Mouse (Mus musculus): ENCODE measurements around the gene Zfp385c.

DNA sequence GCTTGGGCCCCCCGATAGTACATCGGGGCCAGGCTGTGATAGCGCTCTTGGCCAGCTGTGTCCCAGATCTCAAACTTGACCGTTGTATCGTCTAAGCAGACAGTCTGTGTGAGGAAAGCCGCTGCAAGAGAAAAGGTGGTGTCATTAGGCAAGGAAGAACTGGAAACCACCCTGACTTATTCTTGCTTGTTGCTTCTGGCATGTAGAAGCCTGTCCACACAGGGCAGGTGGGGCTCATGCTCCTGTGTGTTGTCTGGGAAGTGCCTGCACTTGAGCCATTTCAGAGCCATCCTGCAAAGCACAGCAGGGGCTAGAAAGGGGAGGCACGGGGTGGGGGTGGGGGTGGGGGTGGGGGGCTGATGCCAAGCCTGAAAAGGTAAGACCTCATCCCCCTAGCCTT lies 26.2 kb upstream of the Zfp385c start:
- TF ChIP-seq CTCF (IDR thresholded peaks at IDR 0.05; ENCODE audit: low read depth, low read length) (no peak), POLR2A (IDR thresholded peaks at IDR 0.05; ENCODE audit: borderline replicate concordance, low read depth, low read length) (no peak)
